Mouse (Mus musculus) liver, adult 2 months (tissue): ENCODE results near the gene Zcchc3. TPM values are rescaled to one million over a fixed set of nuclear protein-coding genes. Genes with fewer than 3 reads are reported as not detected.
A peak's percentile ranks its signal among the peaks of the same experiment; 100 is the strongest.

Source experiments
- DNase-seq: peaks from one replicate; pipeline ENCODE4 v3.0.0-alpha.2; 2011; ENCODE audit warnings: low read depth, low spot score; ENCODE audit errors: extremely low read depth
- H3K27ac ChIP-seq: fragments of 200-500 bp; replicated peaks from 2 replicates; pipeline ENCODE4 v1.5.1; 2012; ENCODE audit warnings: low read depth, mild to moderate bottlenecking, control low read depth, inconsistent platforms, low read length; ENCODE audit not compliant: insufficient read depth
- H3K27me3 ChIP-seq: fragments of 200-500 bp; 2 replicates; pipeline ENCODE4 v1.6.1; 2012; ENCODE audit warnings: mild to moderate bottlenecking, moderate library complexity, low read length, inconsistent platforms; ENCODE audit not compliant: control insufficient read depth, insufficient read depth
- H3K36me3 ChIP-seq: fragments of 200-500 bp; 2 replicates; pipeline ENCODE4 v1.6.1; 2012; ENCODE audit warnings: low read length, inconsistent platforms; ENCODE audit not compliant: control insufficient read depth, insufficient read depth
- H3K4me1 ChIP-seq: fragments of 200-500 bp; 2 replicates; pipeline ENCODE4 v1.6.1; 2011; ENCODE audit warnings: low read length; ENCODE audit not compliant: control insufficient read depth, insufficient read depth
- H3K4me3 ChIP-seq: fragments of 200-500 bp; 2 replicates; pipeline ENCODE4 v1.5.1; 2011; ENCODE audit warnings: low read depth, mild to moderate bottlenecking, control low read depth, low read length, moderate library complexity; ENCODE audit not compliant: insufficient read depth
- H3K79me2 ChIP-seq: fragments of 200-500 bp; 2 replicates; pipeline ENCODE4 v1.6.1; 2012; ENCODE audit warnings: inconsistent platforms, mild to moderate bottlenecking, low read length, moderate library complexity; ENCODE audit not compliant: control insufficient read depth, insufficient read depth
- H3K9ac ChIP-seq: fragments of 200-500 bp; 2 replicates; pipeline ENCODE4 v1.6.1; 2012; ENCODE audit warnings: low read depth, mild to moderate bottlenecking, control low read depth, inconsistent platforms, low read length
- CTCF ChIP-seq: fragments of 200-500 bp; IDR thresholded peaks from 2 replicates; pipeline ENCODE4 v1.5.1; 2011; ENCODE audit warnings: low read depth, low read length, control low read depth
- POLR2A ChIP-seq: fragments of 200-500 bp; IDR thresholded peaks from 2 replicates; pipeline ENCODE4 v1.6.1; 2011; ENCODE audit warnings: low read length, control low read depth; ENCODE audit not compliant: insufficient read depth; ENCODE audit errors: extremely low read depth
- WGBS: fragments of 180-500 bp; shearing (Covaris S2); methylation state at CpG from one replicate; pipeline ENCODE4 v1.1.7; 2018; 5-methylcytosine and 5-hydroxymethylcytosine counted together
- polyA plus RNA-seq: library from polyadenylated mRNA; depleted of rRNA; stranded (reverse); fragments of >200 nt; gene quantifications from 2 replicates; pipeline ENCODE4 v1.2.3, GENCODE M21; 2012; rRNA removed
- total RNA-seq: library from RNA; depleted of rRNA; stranded (reverse); fragments of >200 nt; gene quantifications from 2 replicates; pipeline ENCODE4 v1.2.3, GENCODE M21; 2014; rRNA removed

Zcchc3 gene
- total and polyA plus RNA-seq, 2 experiments: 0.37 to 0.40 TPM

GRCm38 (mm10) chr2:152363245-152364147 lies 51.3 kb downstream of the Zcchc3 start:
- Histone ChIP-seq H3K4me1 (peaks cover 25% of the 10 kb centered on the region), H3K27ac (peak overlapping the region; percentile 40), H3K36me3 (no peaks in the 10 kb centered on the region), H3K9ac (no peak overlapping the region), H3K79me2 (no peaks in the 10 kb centered on the region), H3K4me3 (no peak overlapping the region), H3K27me3 (no peaks in the 10 kb centered on the region)
- TF ChIP-seq CTCF: peak; percentile 97
- no peak for TF ChIP-seq POLR2A
- DNase-seq: peak; percentile 99
- WGBS: 8% methylated on average over 17 of the region's 17 CpGs

Other genes with a start within 250 kb of the Zcchc3 start
- 82.9 and 99.9 TPM in 2 replicates for gene Csnk2a1, start 188.2 kb downstream of the Zcchc3 start, total RNA-seq
- 20.7 and 21.1 TPM in 2 replicates for gene Csnk2a1, start 188.2 kb downstream of the Zcchc3 start, polyA plus RNA-seq
- gene Tbc1d20, start 121.2 kb downstream of the Zcchc3 start, total RNA-seq: 13.0 and 15.9 TPM in 2 replicates
- 23.6 and 25.1 TPM in 2 replicates for gene Tbc1d20, start 121.2 kb downstream of the Zcchc3 start, polyA plus RNA-seq
- 43.4 and 47.7 TPM in 2 replicates for gene Rbck1, start 82.4 kb downstream of the Zcchc3 start, total RNA-seq
- 92.8 and 107 TPM in 2 replicates for gene Rbck1, start 82.4 kb downstream of the Zcchc3 start, polyA plus RNA-seq
- 14.7 and 16.2 TPM in 2 replicates for gene Trib3, start 71.0 kb downstream of the Zcchc3 start, total RNA-seq
- gene Trib3, start 71.0 kb downstream of the Zcchc3 start, polyA plus RNA-seq: 4.9 and 5.4 TPM in 2 replicates
- not detected in 2 replicates for gene Nrsn2, start 38.4 kb downstream of the Zcchc3 start, total RNA-seq
- not detected in 2 replicates for gene Nrsn2, start 38.4 kb downstream of the Zcchc3 start, polyA plus RNA-seq
- 0.18 and 0.40 TPM in 2 replicates for gene Sox12, start 17.0 kb downstream of the Zcchc3 start, total RNA-seq
- gene Sox12, start 17.0 kb downstream of the Zcchc3 start, polyA plus RNA-seq: 1.7 and 1.9 TPM in 2 replicates
- gene 6820408C15Rik, start 560 bp upstream of the Zcchc3 start, total RNA-seq: not detected in 2 replicates
- not detected in 2 replicates for gene 6820408C15Rik, start 560 bp upstream of the Zcchc3 start, polyA plus RNA-seq
- not detected in 2 replicates for gene Defb23, start 49.6 kb upstream of the Zcchc3 start, total RNA-seq
- not detected in 2 replicates for gene Defb23, start 49.6 kb upstream of the Zcchc3 start, polyA plus RNA-seq
- not detected in 2 replicates for gene Defb20, start 62.0 kb upstream of the Zcchc3 start, total RNA-seq
- gene Defb20, start 62.0 kb upstream of the Zcchc3 start, polyA plus RNA-seq: not detected in 2 replicates
- not detected in 2 replicates for gene Defb22, start 75.1 kb upstream of the Zcchc3 start, total RNA-seq
- gene Defb22, start 75.1 kb upstream of the Zcchc3 start, polyA plus RNA-seq: not detected in 2 replicates
- not detected in 2 replicates for gene Defb26, start 96.7 kb upstream of the Zcchc3 start, total RNA-seq
- not detected in 2 replicates for gene Defb26, start 96.7 kb upstream of the Zcchc3 start, polyA plus RNA-seq
- gene Defb28, start 103.2 kb upstream of the Zcchc3 start, total RNA-seq: not detected in 2 replicates
- not detected in 2 replicates for gene Defb28, start 103.2 kb upstream of the Zcchc3 start, polyA plus RNA-seq
- gene Defb29, start 125.1 kb upstream of the Zcchc3 start, total RNA-seq: not detected in 2 replicates
- gene Defb29, start 125.1 kb upstream of the Zcchc3 start, polyA plus RNA-seq: not detected in 2 replicates
- not detected in 2 replicates for gene Gm17416, start 154.3 kb upstream of the Zcchc3 start, total RNA-seq
- gene Gm17416, start 154.3 kb upstream of the Zcchc3 start, polyA plus RNA-seq: not detected in 2 replicates
- gene Defb21, start 157.7 kb upstream of the Zcchc3 start, total RNA-seq: not detected in 2 replicates
- not detected in 2 replicates for gene Defb21, start 157.7 kb upstream of the Zcchc3 start, polyA plus RNA-seq
- gene Defb19, start 165.3 kb upstream of the Zcchc3 start, total RNA-seq: not detected in 2 replicates
- gene Defb19, start 165.3 kb upstream of the Zcchc3 start, polyA plus RNA-seq: not detected in 2 replicates
- gene Defb45, start 184.4 kb upstream of the Zcchc3 start, total RNA-seq: not detected in 2 replicates
- not detected in 2 replicates for gene Defb45, start 184.4 kb upstream of the Zcchc3 start, polyA plus RNA-seq
- not detected in 2 replicates for gene Defb36, start 189.3 kb upstream of the Zcchc3 start, total RNA-seq
- not detected in 2 replicates for gene Defb36, start 189.3 kb upstream of the Zcchc3 start, polyA plus RNA-seq
- gene Defb25, start 208.0 kb upstream of the Zcchc3 start, total RNA-seq: 2.1 TPM in 1 of 2 replicates, not detected in the other
- gene Defb25, start 208.0 kb upstream of the Zcchc3 start, polyA plus RNA-seq: not detected in 2 replicates
- gene Rem1, start 211.9 kb upstream of the Zcchc3 start, total RNA-seq: 0.34 and 0.65 TPM in 2 replicates
- gene Rem1, start 211.9 kb upstream of the Zcchc3 start, polyA plus RNA-seq: 0.32 and 0.35 TPM in 2 replicates